Mouse (Mus musculus): Measurements from ENCODE around the gene Npm3.

GRCm38 (mm10) chr19:45733564-45733963 lies 15.8 kb downstream of the Npm3 start:
- no peak for TF ChIP-seq CEBPB (IDR thresholded peaks at IDR 0.05; ENCODE audit: low read depth)
- TF ChIP-seq CTCF (IDR thresholded peaks at IDR 0.05; ENCODE audit: control insufficient read depth, insufficient read depth, insufficient read length), result no peak
- TF ChIP-seq USF1 (IDR thresholded peaks at IDR 0.05; ENCODE audit: low read depth), result no peak

Data from C2C12 (cell line).